Mouse (Mus musculus) liver, embryonic 14 days (tissue): ENCODE measurements around the gene Slu7. TPM values are rescaled to one million over a fixed set of nuclear protein-coding genes. Genes with fewer than 3 reads are reported as not detected.

Source experiments
- polyA plus RNA-seq: library from polyadenylated mRNA; depleted of rRNA; stranded (reverse); fragments of >200 nt; gene quantifications from 2 replicates; pipeline ENCODE4 v1.2.3, GENCODE M21; 2012; rRNA removed

Gene Slu7
- polyA plus RNA-seq, result 4.7 and 5.8 TPM in 2 replicates

DNA sequence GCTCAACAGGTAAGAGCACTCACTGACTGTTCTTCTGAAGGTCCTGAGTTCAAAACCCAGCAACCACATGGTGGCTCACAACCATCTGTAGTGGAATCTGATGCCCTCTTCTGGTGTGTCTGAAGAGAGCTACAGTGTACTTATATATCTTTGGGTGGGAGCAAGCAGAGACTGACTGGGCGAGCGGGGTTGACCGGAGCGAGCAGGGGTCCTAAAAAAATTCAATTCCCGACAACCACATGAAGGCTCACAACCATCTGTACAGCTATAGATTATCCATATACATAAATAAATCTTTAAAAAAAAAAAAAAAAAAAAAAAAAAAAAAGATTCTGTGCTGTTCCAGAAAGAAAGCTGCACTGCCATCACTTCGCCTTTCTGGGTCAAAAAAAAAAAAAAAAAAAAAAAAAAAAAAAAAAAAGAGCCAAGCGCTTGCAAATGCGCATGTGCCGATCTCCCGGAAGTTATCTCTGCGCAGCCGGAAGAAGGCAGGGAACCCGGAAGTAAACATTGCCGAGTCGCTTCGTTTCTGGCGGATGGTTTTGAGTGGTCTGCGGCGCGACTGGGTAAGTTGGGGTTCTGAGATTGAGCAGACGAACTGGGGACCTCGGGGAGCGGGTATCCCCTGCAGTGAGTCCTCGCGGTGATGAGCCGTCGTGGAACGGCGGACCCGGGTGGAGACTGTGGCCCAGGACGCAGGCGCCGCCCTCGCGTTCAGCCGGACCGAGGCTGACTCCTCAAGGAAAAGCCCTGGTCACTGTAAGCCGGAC, at the start of gene Slu7:
TSS of gene Slu7 (plus strand) at position 491 of the 770 bp plus-strand sequence.

DNA sequence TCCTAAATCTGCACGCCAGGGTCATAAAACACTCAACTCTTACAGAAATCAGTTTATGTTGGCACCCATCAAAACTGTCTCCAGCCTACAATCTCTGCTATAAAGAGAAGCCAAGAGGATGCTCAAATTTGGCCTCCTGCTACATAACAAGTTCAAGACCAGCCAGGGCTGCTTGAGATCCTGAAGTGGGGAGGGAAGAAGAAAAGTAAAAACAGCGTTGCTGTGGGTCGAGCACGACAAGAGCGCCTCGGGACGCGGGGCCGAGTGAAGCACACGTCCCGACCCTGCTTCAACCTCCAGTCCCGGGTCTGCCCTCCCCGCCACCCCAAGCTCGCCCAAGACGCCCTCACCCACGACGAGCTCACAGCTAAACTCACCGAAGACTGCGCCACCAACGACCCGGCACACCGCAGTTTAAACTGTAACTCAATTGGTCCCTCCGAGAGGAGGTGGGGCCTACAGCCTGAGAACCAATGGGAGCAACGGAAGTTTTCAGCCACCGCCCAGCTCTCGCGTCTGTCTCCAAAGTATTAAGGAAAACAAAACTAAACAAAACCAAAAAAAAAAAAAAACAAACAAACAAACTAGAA, 7.6 kb upstream of the Slu7 start, which contains the start of gene Pttg1:
TSS of gene Pttg1 (minus strand) at position 428 of the 590 bp plus-strand sequence.

DNA sequence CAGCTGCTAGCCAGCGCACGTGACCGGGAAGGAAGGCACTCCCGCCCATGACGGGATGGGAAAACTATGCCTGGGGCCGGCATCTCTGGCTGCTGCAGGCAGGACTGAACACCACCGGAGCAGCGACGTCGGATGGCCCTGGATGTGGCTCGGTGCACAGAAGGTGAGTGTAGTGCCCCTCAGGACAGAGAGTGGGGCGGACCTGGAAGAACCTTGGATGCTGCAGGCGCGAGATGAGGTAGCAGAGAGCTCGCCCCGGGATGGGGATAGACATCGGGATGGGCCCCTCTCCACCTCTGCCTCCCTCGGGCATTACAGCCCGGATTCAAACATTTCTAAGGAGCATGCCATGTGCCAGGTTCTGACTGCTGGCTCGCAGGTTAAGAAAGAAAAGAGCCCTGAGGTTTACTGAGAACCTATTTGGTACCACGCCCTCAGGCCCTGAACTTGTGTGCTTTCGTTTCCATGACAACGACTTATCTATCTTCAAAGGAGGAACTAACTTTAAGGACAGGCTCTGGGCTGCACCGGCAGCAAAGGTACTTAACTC, 40.8 kb downstream of the Slu7 start, which contains the start of gene C1qtnf2:
TSS of gene C1qtnf2 (plus strand) at position 52 of the 550 bp plus-strand sequence.

Other genes starting within 250 kb of the Slu7 start
- 32.7 and 45.2 TPM in 2 replicates for gene Pttg1, start 7.5 kb upstream of the Slu7 start, polyA plus RNA-seq
- 0.20 and 0.38 TPM in 2 replicates for gene C1qtnf2, start 40.5 kb downstream of the Slu7 start, polyA plus RNA-seq
- gene Ccnjl, start 95.0 kb downstream of the Slu7 start, polyA plus RNA-seq, result 0.79 and 0.86 TPM in 2 replicates
- gene 4933415A04Rik, start 153.3 kb downstream of the Slu7 start, polyA plus RNA-seq, result 0.09 and 0.16 TPM in 2 replicates
- not detected in 2 replicates for gene Fabp6, start 167.8 kb downstream of the Slu7 start, polyA plus RNA-seq
- 16.8 and 19.8 TPM in 2 replicates for gene Pwwp2a, start 248.3 kb downstream of the Slu7 start, polyA plus RNA-seq